Mouse (Mus musculus) thymus, adult 18-20 months (tissue): ENCODE data around the gene Slc15a2.

Experiments
- DNase-seq, 2 experiments: peaks; one replicate each; pipeline ENCODE4 v3.0.0; 2022; ENCODE audit warnings: mixed read lengths in 2 of 2

Slc15a2 gene

DNA sequence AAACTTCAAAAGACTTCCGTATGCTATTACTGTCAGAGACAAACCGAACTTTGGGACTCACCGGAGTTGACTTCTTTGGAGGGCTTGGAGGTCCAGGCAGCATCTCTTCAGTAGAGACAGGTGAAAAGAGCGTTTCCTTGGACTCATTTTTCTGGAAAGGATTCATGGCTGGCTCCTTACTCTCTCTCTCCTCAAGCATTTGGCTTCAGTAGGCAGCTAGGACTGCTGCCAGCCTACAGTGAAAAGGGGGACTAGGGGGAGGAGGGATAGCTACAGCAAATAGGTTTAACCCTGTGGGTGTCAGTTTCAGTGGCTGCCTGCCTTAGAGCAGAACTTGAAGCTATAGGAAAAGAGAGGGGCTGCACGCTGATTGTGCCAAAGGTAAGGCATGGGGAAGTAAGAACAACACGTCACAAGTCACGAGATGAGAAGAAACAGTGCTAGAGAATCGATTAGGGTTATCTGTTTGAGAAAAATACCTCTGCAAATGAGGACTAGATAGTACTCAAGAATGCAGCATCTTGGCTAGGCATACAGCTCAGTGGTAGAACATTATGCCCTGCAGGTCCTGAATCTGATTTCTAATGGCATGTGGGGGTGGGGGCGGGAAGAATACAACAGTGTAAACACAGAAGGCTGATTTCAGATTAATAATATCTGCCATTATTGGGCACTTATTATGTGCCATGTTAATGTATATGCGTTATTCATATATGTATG is at the start of gene Slc15a2:
Gene Slc15a2 (minus strand): TSS at position 369 of the 720 bp plus-strand sequence.
- no peak for DNase-seq

DNA sequence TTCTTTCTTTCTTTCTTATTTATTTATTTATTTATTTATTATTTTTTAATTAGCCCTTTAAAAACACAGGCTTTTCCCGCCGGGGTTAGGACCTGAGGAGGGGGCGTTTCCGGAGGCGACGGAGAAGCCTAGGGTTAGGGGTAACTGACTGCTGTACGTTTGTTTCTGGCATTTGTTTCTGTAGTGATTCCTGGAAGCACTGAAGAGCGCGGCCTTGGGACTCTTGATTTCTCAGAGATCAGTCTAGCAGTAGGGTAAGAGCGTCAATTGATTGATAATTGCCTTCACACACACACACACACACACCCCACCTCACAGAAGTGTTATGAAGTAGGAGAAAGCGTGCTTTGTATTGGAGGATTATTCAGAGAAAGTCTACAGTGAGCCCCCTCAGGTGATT is 44.1 kb upstream of the Slc15a2 start:
- peak in 1 of 2 experiments; percentile 6 for DNase-seq

DNA sequence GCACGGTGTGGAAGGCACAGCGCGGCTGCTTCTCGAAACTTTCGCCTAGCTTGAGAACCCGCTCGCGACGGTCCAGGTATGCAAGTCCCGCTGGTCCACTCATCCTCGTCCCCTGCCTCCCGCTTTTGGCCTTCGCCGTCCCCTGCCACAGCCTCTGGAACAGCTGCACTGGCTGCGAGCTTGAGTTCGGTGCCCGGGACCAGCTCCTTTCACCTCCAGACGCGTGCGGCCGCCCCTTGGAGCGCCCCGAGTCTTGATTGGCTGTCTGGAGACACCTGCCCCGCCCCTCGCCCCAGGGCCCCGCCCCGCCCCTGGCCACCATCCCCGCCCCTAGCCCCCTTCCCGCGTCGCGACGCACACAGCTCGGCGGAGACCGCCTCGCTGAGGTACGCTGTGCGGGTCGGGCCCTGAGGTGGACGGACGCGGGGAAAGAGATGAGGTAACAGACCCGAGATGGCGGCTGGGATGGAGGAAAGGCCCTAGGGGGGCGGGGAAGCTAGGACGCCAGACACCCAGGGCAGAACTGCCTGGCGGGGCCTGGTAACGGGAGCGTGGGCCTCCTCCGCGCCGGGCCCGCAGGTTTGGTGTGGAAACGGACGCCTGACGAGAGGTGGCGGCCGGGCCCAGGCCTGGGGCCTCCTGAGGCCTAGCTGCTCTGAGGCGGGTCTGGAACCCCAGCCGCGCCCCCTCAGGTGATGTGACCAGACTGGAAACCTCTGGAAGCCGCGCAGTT is 43.5 kb upstream of the Slc15a2 start, which contains the start of gene Iqcb1:
Gene Iqcb1 (plus strand): TSS at position 332 of the 733 bp plus-strand sequence.
- peak; percentile 81 to 82 for DNase-seq

DNA sequence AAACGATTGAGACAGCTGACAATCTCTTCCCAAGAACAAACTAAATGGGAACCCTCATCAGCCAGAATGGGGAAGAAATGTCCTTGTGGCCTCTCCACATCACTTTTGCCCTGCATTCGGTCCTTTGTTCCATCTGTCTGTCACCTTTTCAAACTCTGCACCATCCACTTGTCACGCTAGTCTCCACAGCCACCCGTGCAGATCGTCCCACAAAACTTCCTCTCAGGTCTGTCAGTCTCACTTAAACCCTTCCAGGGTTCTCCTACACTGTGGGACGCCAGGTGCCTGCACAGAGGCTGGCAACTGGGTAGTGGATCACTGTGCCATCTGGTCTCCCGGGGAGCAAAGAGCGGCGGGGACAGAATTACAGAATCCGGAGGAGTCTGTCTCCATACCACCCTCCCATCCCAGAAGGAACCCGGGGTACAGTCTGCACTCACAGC is 42.9 kb upstream of the Slc15a2 start:
- DNase-seq: no peak

DNA sequence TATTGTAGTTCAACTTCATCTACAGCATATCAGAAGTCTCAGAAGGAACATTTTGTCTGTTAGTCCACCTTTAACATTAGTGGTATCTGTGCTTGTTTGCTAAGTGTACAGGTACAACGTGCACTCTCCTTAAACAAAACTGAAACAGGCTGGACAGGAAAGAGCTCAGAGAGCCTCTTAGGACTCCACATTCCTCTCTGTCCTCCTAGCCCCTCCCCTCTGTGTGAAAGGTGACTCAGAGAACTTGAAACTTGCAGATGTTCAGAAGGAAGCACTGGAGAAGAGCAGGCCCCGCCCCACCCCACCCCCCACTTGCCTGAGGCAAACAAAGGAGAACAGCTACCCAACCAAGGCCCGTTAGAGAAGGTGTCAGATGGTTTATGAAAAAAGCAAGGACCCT is 36.7 kb upstream of the Slc15a2 start:
- peak; percentile 11 to 48 for DNase-seq

DNA sequence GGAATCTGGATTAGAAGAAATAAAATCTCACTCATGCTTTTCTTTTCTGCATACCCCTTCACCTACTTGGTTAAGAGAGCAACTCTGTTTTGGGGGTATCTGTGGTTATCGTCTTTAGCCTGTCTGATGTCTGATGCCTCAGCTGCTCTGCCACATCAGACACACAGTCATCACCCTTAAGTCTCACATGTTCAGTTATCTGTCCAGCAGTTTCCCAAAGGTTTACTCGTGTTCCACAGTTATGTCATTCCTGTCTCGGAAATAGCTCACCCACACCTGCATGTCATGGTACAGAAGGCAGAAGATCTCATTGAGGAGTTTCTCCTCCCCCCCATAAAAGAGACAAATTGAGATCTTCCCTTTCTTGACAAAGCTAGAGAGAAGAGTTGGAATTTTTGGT is 36.0 kb upstream of the Slc15a2 start:
- no peak for DNase-seq

GRCm38 (mm10) chr16:36820016-36820415 is 35.3 kb upstream of the Slc15a2 start:
- no peak for DNase-seq

DNA sequence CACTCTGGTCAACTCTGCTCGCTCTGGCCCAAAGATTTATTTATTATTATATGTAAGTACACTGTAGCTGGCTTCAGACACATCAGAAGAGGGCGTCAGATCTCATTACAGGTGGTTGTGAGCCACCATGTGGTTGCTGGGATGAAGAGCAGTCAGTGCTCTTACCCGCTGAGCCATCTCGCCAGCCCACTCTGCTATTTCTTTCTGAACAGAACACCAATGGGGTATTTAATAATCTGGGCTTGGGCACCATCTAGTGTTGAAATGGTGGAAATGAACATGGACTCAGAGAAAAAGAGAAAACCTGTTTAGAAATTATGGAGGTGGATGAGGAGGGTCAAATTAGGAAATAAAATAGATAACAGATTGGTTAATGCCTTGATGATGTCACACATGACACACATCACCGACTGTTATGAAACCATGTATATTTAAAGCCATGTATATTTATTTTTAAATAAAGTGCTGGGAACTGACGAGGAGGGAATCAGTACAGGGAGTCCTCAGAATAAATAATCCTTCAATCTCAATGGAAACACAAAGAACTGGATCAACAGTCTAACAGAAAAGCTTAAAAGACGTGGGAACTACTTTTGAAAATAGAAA is 32.7 kb upstream of the Slc15a2 start:
- peak; percentile 27 to 44 for DNase-seq

DNA sequence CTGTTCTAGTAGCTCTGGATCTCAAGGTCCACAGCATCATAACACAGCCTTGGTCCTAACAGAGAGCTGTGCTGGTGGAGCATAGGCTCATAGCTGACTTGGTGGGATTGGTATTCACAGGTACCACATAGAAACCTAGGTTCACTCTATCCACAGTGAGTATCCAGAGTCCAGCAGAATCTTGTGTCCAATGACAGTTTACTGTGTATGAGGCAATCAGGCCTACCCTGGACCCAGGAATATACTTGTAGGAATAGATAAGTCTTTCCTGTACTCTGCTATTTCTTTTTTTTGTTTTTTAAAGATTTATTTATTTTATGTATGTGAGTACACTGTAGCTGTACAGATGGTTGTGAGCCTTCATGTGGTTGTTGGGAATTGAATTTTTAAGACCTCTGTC is 32.2 kb upstream of the Slc15a2 start:
- DNase-seq: no peak

DNA sequence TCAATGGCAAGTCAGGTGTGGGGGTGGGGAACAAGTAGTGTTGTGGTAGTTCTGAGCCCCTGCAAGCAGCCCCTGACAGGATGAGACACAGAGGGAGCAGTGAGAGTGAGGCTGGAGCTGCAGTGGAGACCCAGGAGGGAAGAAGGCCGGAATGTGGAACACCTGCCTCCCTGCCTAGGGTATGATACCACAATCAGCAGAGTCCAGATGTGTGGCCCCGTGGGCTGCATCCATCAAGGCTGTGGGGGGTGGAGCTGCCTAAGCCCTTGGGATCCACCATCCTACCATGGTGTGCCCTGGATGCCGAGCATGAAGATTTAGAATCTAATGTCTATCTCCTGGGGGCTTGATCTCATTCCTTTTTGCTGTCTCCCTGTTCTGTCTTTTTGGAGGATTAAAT is 28.9 kb upstream of the Slc15a2 start:
- DNase-seq: no peak

- no peak for DNase-seq
Observed at GRCm38 (mm10) chr16:36808616-36809015, 23.9 kb upstream of the Slc15a2 start.

DNA sequence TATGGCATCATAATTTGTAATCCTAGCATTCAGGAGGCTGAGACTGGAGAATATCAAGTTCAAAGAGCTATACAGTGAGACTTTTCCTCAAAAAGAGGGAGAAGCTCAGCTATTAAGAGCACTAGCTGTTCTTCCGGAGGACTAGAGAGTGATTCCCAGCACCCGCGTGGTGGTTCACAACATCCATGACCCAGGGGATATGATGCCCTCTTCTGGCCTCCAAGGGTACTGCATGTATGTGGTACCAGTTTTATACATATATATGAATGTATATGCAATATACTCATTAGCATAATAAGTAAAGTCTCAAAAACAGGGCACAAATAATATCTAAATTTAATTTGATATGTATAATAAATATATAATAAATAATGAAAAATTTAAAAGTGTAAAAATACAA is 17.6 kb upstream of the Slc15a2 start:
- DNase-seq: no peak

DNA sequence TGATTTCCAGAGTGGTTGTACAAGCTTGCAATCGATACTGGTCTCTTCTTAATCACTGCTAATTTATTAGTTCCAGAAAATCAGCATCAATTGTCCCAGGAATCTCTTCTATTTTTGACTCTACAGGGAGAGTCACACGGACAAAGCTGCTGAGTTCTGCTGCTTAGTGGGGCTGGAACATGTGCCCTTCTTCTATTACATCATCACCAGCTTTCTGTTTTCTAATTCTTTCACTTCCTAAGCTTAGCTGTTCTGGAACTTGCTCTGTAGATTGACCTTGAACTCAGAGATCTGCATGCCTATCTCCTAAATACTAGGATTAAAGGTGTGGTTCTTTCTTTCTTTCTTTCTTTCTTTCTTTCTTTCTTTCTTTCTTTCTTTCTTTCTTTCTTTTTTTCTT is 13.6 kb upstream of the Slc15a2 start:
- DNase-seq: no peak

- DNase-seq: no peak
Observed at GRCm38 (mm10) chr16:36794976-36795375, 10.2 kb upstream of the Slc15a2 start.

- no peak for DNase-seq
Observed at GRCm38 (mm10) chr16:36790166-36790565, 5.4 kb upstream of the Slc15a2 start.

DNA sequence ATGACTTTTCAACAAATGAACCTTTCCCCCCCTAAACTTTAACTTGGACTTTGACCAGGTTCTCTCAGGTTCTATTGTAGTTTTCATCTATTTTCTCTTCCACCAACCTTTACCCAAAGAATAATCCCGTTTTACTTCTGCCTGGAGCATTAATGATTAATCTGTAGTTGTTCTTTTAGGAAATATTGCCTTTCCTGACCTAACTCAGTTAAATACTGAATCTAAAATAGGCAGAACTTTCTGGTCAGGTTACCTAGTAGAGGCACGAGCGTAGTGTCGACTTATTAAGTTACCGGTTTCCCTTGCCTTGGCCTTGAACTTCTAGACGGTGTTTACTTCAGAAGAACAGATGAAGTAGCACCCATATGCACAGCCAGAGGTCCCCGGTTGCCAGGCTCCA is 1.7 kb upstream of the Slc15a2 start:
- DNase-seq: no peak

DNA sequence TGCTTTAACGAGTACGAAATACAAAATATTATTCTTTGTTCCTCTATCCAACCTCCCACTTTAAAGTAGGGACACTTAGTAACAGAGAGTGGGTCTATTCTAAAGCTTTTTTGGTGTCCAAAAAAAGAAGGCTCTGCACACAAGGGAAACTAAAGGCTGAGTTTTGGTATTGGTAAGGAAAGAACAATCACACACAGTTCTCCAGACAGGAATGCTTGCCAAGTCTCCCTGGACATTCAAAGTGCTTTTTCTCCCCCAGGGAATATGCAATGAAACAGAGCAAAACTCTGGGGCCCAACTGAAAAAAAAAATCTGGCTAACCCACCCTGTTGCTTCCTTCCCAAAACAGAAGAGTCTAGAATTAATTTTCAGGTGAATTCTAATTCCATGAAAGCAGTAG is 616 bp downstream of the Slc15a2 start:
- DNase-seq: no peak

DNA sequence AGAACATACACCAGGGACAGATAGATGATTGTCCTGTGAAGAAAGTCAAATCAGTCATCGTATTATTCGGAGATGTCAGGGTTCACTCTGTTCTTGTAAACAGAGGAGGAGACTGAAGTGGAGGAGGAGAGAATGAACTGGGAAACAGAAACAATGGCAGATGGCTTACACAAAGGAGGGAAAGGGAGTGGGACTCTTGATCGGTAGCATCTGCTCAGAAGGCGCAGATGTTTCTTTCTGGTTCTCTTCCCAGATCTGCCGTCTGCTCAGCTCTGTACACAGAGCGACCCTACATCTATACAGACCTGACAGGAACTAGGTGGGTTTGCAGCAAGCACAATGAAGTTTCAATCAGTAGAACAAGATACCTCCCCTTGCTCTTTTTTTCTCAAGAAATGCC is 9.1 kb downstream of the Slc15a2 start:
- no peak for DNase-seq

GRCm38 (mm10) chr16:36772996-36773395 is 11.8 kb downstream of the Slc15a2 start:
- no peak for DNase-seq

DNA sequence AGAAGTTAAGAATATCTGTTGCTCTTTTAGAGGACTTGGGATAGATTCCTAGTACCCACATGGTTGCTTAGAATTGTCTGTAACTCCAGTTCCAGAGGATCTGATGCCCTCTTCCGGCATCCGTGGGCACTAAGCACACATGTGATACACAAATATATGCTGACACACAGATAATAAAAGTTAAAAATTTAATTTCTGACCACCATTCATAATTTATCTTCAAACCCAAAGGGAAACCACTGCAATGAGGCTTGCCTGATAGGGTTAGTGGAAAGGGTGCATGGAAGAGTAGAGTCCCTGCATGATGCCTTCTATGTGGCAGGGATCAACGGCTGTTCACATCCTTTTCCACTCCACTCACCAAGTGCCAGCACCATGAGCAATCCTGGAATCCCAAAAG is 13.1 kb downstream of the Slc15a2 start:
- DNase-seq: no peak

GRCm38 (mm10) chr16:36771244-36771643 is 13.5 kb downstream of the Slc15a2 start:
- DNase-seq: no peak

- DNase-seq: no peak
Observed at GRCm38 (mm10) chr16:36770830-36771229, 13.9 kb downstream of the Slc15a2 start.

DNA sequence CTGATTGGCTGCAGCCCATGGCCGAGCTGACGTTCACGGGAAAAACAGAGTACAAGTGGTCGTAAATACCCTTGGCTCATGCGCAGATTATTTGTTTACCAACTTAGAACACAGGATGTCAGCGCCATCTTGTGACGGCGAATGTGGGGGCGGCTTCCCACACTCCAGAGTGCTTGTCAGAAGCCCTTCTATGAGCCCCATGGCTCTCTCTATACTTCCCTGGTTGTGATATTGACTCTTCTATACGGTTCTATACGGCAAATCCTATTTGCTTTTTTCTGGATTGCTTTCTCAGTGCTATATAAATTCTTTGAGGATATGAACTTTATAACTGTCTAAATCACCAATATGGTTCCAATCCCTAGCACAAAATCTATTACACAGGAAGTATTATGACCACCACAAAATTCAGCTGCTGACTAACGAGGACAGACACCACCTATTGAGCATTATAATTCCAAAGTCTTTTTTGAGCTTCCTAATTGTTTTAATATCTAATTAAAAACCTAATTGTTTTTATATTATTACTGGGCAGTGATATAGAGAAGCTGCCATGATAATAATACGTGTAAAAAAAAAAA is 14.5 kb downstream of the Slc15a2 start:
- no peak for DNase-seq

DNA sequence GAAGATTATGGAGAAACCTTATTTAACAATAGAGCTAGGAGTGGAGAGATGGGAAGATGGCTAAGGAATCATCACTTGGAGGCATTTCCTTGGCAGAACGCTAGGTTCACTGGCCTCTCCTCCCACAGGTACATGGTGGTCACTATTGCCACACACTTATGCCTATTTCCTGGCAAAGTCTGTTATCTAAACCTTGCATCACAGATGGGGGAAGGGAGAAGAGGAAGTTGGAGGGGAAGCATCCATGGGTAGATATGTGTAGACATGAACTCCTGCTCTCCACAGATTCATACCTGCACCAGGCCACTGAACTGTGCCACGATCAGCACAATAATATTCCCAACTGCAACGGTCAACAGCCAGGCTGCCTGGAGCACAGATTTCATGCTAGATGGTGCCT is 32.8 kb downstream of the Slc15a2 start:
- DNase-seq: no peak
